Mouse (Mus musculus) spleen, adult 2 months (tissue): Measurements from ENCODE around the gene Rasa3. TPM values are rescaled to one million over a fixed set of nuclear protein-coding genes. Genes with fewer than 3 reads are reported as not detected.

ENCODE experiments used
- DNase-seq, 2 experiments: peaks; one replicate each; pipeline versions ENCODE4 v3.0.0 to v3.0.0-alpha.2; 2012 to 2021; ENCODE audit warnings: low spot score in 2 of 2, low read depth in 1 of 2
- H3K27ac ChIP-seq: fragments of 200-500 bp; 2 replicates; pipeline ENCODE4 v1.5.1; 2012; ENCODE audit warnings: low read length, inconsistent platforms; ENCODE audit not compliant: insufficient read depth
- H3K27me3 ChIP-seq: fragments of 200-500 bp; 2 replicates; pipeline ENCODE4 v1.6.1; 2012; ENCODE audit warnings: mild to moderate bottlenecking, moderate library complexity, low read length, inconsistent platforms; ENCODE audit not compliant: control insufficient read depth, insufficient read depth
- H3K36me3 ChIP-seq: fragments of 200-500 bp; 2 replicates; pipeline ENCODE4 v1.6.1; 2012; ENCODE audit warnings: mild to moderate bottlenecking, low read length, inconsistent platforms; ENCODE audit not compliant: control insufficient read depth, insufficient read depth
- H3K4me1 ChIP-seq: fragments of 200-500 bp; 2 replicates; pipeline ENCODE4 v1.6.1; 2011; ENCODE audit warnings: inconsistent platforms; ENCODE audit not compliant: control insufficient read depth, insufficient read depth, insufficient read length
- H3K4me3 ChIP-seq: fragments of 200-500 bp; 2 replicates; pipeline ENCODE4 v1.5.1; 2011; ENCODE audit warnings: mild to moderate bottlenecking, inconsistent platforms; ENCODE audit not compliant: insufficient read depth, insufficient read length; ENCODE audit errors: extremely low read depth
- CTCF ChIP-seq: fragments of 200-500 bp; IDR thresholded peaks from 2 replicates; pipeline ENCODE4 v1.5.1; 2011; ENCODE audit warnings: mild to moderate bottlenecking, inconsistent platforms; ENCODE audit not compliant: insufficient read depth, insufficient read length, insufficient replicate concordance; ENCODE audit errors: extremely low read depth
- POLR2A ChIP-seq: fragments of 200-500 bp; IDR thresholded peaks from 2 replicates; pipeline ENCODE4 v1.6.1; 2011; ENCODE audit warnings: low read depth, low read length, inconsistent platforms
- WGBS: fragments of 180-500 bp; shearing (Covaris S2); methylation state at CpG from one replicate; pipeline ENCODE4 v1.1.7; 2018; 5-methylcytosine and 5-hydroxymethylcytosine counted together
- polyA plus RNA-seq: library from polyadenylated mRNA; depleted of rRNA; stranded (reverse); fragments of >200 nt; gene quantifications from 2 replicates; pipeline ENCODE4 v1.2.3, GENCODE M21; 2012

The Rasa3 gene
- polyA plus RNA-seq, 1 experiment: 98.7 TPM

DNA sequence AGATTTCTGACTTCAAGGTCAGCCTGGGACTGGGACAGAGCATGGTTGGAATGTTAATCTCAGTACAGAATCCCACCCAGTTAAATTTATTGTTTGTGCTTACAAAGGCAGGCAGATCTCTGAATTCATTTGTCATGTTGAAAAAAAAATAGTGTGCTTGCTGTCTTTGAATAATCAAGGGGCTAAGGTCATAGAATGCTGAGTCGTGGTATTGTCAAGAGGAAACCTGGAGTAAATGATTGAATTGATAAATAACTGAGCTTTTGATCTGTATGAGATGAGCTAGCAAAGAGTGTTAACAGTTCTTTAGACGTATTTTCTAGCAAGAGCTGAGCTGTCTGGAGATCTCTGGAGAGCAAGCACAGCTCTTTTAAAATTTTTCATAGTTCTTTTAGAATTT is 140.3 kb downstream of the Rasa3 start:
- Histone ChIP-seq H3K27me3 (no peaks in the 10 kb centered on the region), H3K4me1 (no peaks in the 10 kb centered on the region), H3K36me3 (no peaks in the 10 kb centered on the region), H3K4me3 (no peak overlapping the region), H3K27ac (no peak overlapping the region)
- WGBS: 76% methylated on average over 2 of the region's 2 CpGs
- DNase-seq: no peak
- TF ChIP-seq CTCF (no peak), POLR2A (no peak)

DNA sequence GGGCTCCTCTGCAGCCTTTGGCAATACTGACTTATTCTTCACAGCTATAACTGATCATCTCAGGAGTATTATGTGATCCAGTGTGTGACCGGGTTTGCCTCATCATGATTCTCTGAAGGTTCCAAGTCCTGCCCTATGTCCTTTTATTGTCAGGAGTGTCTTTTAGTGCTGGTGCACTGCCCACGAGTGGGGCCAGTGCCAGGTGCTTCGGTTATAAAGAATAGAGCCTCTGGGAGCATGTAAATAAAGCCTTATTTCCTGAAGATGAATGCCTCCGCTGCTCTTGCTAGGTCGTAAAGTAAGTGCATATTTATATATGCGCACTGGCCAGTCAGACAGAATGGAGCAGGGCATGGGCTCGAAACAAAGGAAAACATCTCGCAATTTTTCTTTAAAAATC is 144.3 kb downstream of the Rasa3 start:
- no peaks in the 10 kb centered on the region for H3K27me3 ChIP-seq
- DNase-seq: no peak
- TF ChIP-seq CTCF (no peak), POLR2A (no peak)
- H3K27ac ChIP-seq: no peak overlapping the region
- H3K36me3 ChIP-seq: no peaks in the 10 kb centered on the region
- no peak overlapping the region for H3K4me3 ChIP-seq
- WGBS: 80% methylated on average over 8 of the region's 8 CpGs
- no peaks in the 10 kb centered on the region for H3K4me1 ChIP-seq

DNA sequence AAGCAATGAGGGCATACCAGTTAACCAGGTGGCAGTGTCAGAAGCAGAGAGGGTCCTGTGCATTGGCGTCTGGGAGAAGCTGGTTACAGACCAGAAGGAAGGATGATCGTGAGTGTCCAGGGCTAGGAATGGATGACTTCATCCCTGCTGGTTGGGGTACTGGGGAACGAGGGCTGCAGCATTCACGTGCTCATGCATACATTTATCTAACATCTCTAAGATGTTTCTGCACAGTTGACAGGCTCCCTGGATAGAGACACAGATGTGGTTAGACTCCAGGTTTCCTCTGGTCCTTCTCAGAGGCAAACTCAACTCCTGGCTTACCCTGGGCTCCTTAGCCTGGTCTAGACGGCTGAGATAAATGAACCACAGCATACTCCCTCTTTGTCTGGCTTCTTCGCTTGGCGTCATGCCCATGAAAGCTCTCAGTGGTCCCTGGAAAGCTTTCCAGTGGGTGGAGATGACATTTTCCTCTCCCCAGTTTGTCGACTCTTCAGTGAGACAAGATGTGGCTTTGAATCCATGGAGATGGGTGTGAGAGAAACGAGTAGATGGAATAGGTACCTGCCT is 145.7 kb downstream of the Rasa3 start:
- 40% methylated on average over 9 of the region's 9 CpGs for WGBS
- no peak for DNase-seq

DNA sequence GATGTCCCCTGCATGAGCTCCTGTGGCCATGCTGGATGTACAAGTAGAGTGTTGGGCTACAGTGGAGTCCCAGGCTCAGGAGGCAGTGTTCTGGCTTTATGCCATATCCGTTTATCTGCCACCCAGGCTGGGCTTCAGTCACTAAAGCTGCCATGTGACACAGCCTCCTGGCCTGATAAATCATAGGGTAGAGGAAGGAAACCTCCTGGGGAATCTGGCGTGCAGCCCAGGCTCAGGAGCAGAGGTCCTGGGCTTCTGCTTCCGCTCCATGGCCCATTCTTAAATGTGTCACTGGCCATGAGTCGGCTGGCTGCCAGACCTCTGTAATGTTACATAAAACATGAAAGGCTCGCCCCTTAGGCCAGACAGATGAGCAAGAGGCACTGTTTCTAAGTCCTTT is 146.5 kb downstream of the Rasa3 start:
- no peaks in the 10 kb centered on the region for H3K4me1 ChIP-seq
- TF ChIP-seq CTCF (no peak), POLR2A (no peak)
- no peaks in the 10 kb centered on the region for H3K36me3 ChIP-seq
- no peak overlapping the region for H3K4me3 ChIP-seq
- WGBS: 8% methylated on average over 5 of the region's 5 CpGs
- no peaks in the 10 kb centered on the region for H3K27me3 ChIP-seq
- peak in 1 of 2 experiments; percentile 11 for DNase-seq
- H3K27ac ChIP-seq: no peak overlapping the region

More for the DNA sequence above, 145.7 kb downstream of the Rasa3 start:
- Histone ChIP-seq H3K4me1 (no peaks in the 10 kb centered on the region), H3K27ac (no peak overlapping the region), H3K4me3 (no peak overlapping the region), H3K27me3 (no peaks in the 10 kb centered on the region), H3K36me3 (no peaks in the 10 kb centered on the region)
- no peak for TF ChIP-seq CTCF
- no peak for TF ChIP-seq POLR2A

DNA sequence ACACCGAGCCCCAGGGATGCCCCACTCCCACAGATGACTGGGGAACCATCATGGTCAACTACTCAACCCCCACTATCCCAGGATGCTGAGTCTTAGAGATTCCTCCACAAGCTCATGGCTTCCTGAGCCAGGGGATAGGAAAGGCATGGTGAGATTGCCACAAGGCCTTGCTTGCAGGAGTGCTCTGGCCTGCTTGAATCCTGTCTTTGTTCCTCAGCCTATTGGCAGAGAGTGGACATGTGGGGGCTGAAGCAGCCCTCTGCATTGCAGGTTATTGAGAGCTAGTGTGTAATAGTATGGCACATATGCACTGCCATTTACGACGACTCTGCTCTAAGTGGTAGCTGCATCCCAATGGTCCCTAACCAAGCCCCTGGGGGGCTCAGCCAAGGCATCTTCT is 147.0 kb downstream of the Rasa3 start:
- Histone ChIP-seq H3K4me1 (no peaks in the 10 kb centered on the region), H3K27ac (no peak overlapping the region), H3K27me3 (no peaks in the 10 kb centered on the region), H3K36me3 (no peaks in the 10 kb centered on the region), H3K4me3 (no peak overlapping the region)
- no peak for DNase-seq
- WGBS: 54% methylated on average over 3 of the region's 3 CpGs
- no peak for TF ChIP-seq CTCF
- TF ChIP-seq POLR2A: no peak

DNA sequence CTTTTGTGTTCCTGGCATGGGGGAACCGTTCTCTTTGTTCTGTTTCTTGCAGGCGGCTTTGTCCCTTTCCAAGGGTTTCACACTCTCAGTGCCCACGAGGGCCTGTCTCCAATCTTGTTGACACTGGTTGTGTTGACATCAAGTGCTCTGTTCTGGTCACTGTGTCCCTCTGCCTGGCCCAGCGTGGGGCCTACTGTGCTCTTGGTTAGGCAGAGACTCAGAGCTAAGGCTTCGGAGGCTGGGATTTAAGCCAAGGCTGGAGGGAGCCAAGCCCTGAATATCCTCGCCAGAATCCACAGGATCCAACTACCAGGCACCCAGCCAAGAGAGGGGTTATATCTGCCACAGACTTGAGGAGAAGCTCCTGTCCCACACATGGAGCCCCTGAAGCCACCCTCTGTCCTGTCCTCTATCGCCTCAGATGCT is 147.5 kb downstream of the Rasa3 start:
- DNase-seq: no peak
- TF ChIP-seq POLR2A (no peak), CTCF (no peak)
- Histone ChIP-seq H3K27me3 (no peaks in the 10 kb centered on the region), H3K4me1 (no peaks in the 10 kb centered on the region), H3K27ac (no peak overlapping the region), H3K36me3 (no peaks in the 10 kb centered on the region), H3K4me3 (no peak overlapping the region)
- 79% methylated on average over 7 of the region's 7 CpGs for WGBS

DNA sequence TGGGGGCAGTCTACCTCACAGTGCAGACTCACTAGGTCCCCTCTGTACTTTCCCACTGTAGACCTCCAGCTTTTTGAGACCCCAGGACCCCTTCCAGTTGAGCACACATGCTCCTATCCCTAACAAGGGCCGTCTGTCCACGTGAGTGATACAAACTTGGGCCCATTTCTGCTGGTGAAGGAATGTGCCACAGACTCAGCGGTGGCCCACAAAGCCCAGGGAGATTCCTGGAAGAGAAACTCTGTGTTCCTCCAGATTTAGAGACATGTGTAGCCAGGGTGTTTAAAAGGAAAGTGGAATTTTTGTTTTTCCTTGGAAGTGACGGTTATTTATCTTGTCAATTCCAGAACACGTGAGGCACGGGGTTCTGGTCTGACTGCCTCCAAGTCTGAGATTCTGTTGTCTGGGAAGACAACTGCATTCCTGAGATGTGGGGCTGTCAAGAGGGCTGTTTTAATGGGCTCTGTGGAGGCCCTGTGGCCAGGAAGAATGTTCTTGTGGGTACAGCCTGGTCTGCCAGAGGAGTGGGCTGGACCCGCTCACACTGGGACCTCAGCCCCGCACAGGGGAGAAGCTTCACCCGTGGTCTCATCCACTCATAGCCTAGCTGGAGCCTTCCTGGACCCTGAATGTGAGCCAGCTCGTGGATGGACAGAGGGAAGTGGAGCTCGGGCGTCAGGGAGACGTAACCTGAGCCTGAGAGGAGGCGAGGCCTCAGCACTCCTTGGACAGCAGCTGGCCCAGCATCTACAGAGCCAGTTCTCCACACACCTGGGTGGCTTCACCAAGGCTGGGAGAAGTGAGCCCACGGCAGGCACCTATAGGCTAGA is 148.2 kb downstream of the Rasa3 start:
- 81% methylated on average over 15 of the region's 15 CpGs for WGBS
- Histone ChIP-seq H3K4me1 (no peaks in the 10 kb centered on the region), H3K27me3 (no peaks in the 10 kb centered on the region), H3K27ac (no peak overlapping the region; the same call in 1 of the 2 replicates), H3K4me3 (no peak overlapping the region), H3K36me3 (no peaks in the 10 kb centered on the region)
- DNase-seq: no peak
- TF ChIP-seq POLR2A: no peak
- TF ChIP-seq CTCF: no peak
